Mouse (Mus musculus) intestine, embryonic 15.5 days (tissue): ENCODE results near the gene Mnt. TPM values are rescaled to one million over a fixed set of nuclear protein-coding genes. Genes with fewer than 3 reads are reported as not detected.

ENCODE experiments used
- ATAC-seq: fragments of 200-750 bp; cut with Nextera tagmentation; 2 replicates; pipeline ENCODE4 v1.8.0; 2017; ENCODE audit warnings: moderate TSS enrichment, moderate library complexity
- H3K27ac ChIP-seq: fragments of 300-500 bp; sonication (generic); 2 replicates; pipeline ENCODE4 v1.5.1; 2015; ENCODE audit warnings: mild to moderate bottlenecking, inconsistent platforms
- H3K27me3 ChIP-seq: fragments of 300-500 bp; sonication (generic); replicated peaks from 2 replicates; pipeline ENCODE4 v1.6.1; 2015; ENCODE audit warnings: inconsistent platforms
- H3K36me3 ChIP-seq: fragments of 300-500 bp; sonication (generic); 2 replicates; pipeline ENCODE4 v1.6.1; 2015; ENCODE audit warnings: inconsistent platforms
- H3K4me1 ChIP-seq: fragments of 300-500 bp; sonication (generic); replicated peaks from 2 replicates; pipeline ENCODE4 v1.6.1; 2015; ENCODE audit warnings: inconsistent platforms
- H3K4me2 ChIP-seq: fragments of 300-500 bp; sonication (generic); replicated peaks from 2 replicates; pipeline ENCODE4 v1.6.1; 2015; ENCODE audit warnings: mild to moderate bottlenecking, inconsistent platforms
- H3K4me3 ChIP-seq: fragments of 300-500 bp; sonication (generic); replicated peaks from 2 replicates; pipeline ENCODE4 v1.5.1; 2015; ENCODE audit warnings: inconsistent platforms
- H3K9ac ChIP-seq: fragments of 300-500 bp; sonication (generic); 2 replicates; pipeline ENCODE4 v1.6.1; 2015; ENCODE audit warnings: inconsistent platforms
- H3K9me3 ChIP-seq: fragments of 300-500 bp; sonication (generic); 2 replicates; pipeline ENCODE4 v1.6.1; 2016; ENCODE audit warnings: inconsistent platforms
- WGBS: fragments of 180-500 bp; shearing (Covaris S2); methylation state at CpG from one replicate; pipeline ENCODE4 v1.1.7; 2015; 5-methylcytosine and 5-hydroxymethylcytosine counted together
- polyA plus RNA-seq: library from polyadenylated mRNA; unstranded; fragments of >200 nt; fragmentation: Nextera tagmentation; extraction: Ambion mirVana; gene quantifications from 2 replicates; pipeline ENCODE4 v1.2.1, GENCODE M21; 2015

Gene Mnt
- polyA plus RNA-seq, 1 experiment from 2014 or later: 5.0 TPM

GRCm38 (mm10) chr11:74822746-74823440, 7.8 kb upstream of the Mnt start:
- H3K4me2 ChIP-seq: 0 out of 2 replicates have a peak overlapping the region, but pooled peaks have one; percentile 12
- no peak overlapping the region for H3K4me3 ChIP-seq
- ATAC-seq: peak; percentile 54
- H3K36me3 ChIP-seq: peaks cover 5% of the 10 kb centered on the region
- H3K9ac ChIP-seq: no peak overlapping the region
- 83% methylated on average over 7 of the region's 7 CpGs for WGBS
- H3K27ac ChIP-seq: peak overlapping the region; percentile 54
- H3K4me1 ChIP-seq: peaks cover 8% of the 10 kb centered on the region; the same call in 1 of the 2 replicates
- H3K9me3 ChIP-seq: no peaks in the 10 kb centered on the region
- H3K27me3 ChIP-seq: no peaks in the 10 kb centered on the region

GRCm38 (mm10) chr11:74826151-74826550, 4.6 kb upstream of the Mnt start:
- no peaks in the 10 kb centered on the region for H3K36me3 ChIP-seq
- H3K4me2 ChIP-seq: no peak overlapping the region
- no peak overlapping the region for H3K9ac ChIP-seq
- H3K9me3 ChIP-seq: no peaks in the 10 kb centered on the region
- no peak overlapping the region for H3K4me3 ChIP-seq
- 55% methylated on average over 7 of the region's 7 CpGs for WGBS
- H3K27me3 ChIP-seq: no peaks in the 10 kb centered on the region
- H3K4me1 ChIP-seq: peaks cover 17% of the 10 kb centered on the region
- H3K27ac ChIP-seq: peak overlapping the region; percentile 33
- peak; percentile 10; the same call in 1 of the 2 replicates for ATAC-seq

DNA sequence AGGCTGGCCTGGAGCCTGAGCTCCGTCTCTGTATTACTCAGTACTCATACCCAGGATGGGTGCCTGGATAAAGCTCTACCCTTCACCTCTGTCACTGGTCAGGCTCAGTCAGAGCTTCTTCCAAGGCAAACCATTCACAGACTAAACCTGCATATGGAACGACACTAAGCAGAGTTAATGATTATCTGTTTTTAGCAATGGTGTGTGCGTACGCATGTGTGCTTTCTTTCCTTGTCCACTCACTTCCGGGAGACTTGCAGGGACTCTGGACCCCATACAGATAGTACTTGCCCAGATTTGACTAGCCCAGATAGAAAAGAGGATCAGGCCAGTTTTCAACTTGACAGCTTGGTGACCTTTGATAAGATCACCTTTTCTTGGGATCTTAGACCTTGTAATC, 4.0 kb upstream of the Mnt start:
- H3K4me3 ChIP-seq: no peak overlapping the region
- peak; percentile 17 for ATAC-seq
- no peaks in the 10 kb centered on the region for H3K36me3 ChIP-seq
- WGBS: 57% methylated on average over 5 of the region's 5 CpGs
- H3K9me3 ChIP-seq: no peaks in the 10 kb centered on the region
- H3K27me3 ChIP-seq: no peaks in the 10 kb centered on the region
- H3K4me2 ChIP-seq: 0 out of 2 replicates have a peak overlapping the region, but pooled peaks have one; percentile 9
- H3K9ac ChIP-seq: no peak overlapping the region
- peaks cover 17% of the 10 kb centered on the region for H3K4me1 ChIP-seq
- peak overlapping the region; percentile 45 for H3K27ac ChIP-seq

DNA sequence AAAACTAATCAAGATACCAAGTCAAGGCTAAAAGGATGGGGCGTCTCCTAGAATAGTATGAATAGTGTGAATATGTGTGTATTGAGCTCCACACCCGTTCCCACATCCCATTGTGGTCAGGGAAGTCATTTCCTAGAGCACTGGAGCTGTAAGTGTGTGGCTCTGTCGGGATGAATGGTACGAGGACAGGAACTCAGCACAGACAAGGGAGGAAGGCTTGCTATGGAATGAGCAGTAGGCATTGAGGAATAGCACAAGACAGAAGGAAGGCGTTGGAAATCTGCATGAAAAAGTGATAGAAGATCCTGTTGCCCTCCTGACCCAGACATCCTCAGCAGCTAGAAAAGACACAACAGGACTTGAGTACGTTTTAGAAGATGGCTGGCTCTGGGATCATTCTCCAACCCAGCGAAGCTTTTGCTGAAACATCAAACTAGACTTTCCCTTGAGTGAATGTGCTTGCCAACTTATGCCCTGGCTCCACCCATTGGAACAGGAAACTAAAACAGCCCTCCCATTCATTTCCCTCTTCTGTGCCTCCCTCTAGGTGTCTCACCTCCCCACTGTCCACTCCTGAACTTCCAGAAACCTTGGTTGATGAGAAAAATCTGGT, 2.8 kb upstream of the Mnt start:
- Histone ChIP-seq H3K9me3 (no peaks in the 10 kb centered on the region), H3K27ac (no peak overlapping the region), H3K36me3 (no peaks in the 10 kb centered on the region), H3K4me1 (peaks cover 23% of the 10 kb centered on the region), H3K9ac (no peak overlapping the region), H3K27me3 (no peaks in the 10 kb centered on the region), H3K4me3 (no peak overlapping the region), H3K4me2 (no peak overlapping the region)
- ATAC-seq: no peak
- WGBS: 73% methylated on average over 7 of the region's 7 CpGs

- H3K4me2 ChIP-seq: no peak overlapping the region
- no peak overlapping the region for H3K27ac ChIP-seq
- H3K9ac ChIP-seq: no peak overlapping the region
- H3K9me3 ChIP-seq: no peaks in the 10 kb centered on the region
- ATAC-seq: no peak
- H3K4me1 ChIP-seq: peaks cover 29% of the 10 kb centered on the region
- H3K36me3 ChIP-seq: no peaks in the 10 kb centered on the region
- 39% methylated on average over 2 of the region's 2 CpGs for WGBS
- H3K27me3 ChIP-seq: no peaks in the 10 kb centered on the region
- H3K4me3 ChIP-seq: no peak overlapping the region
Measured at GRCm38 (mm10) chr11:74828404-74828931, 2.3 kb upstream of the Mnt start.

- no peaks in the 10 kb centered on the region for H3K36me3 ChIP-seq
- peaks cover 35% of the 10 kb centered on the region for H3K4me1 ChIP-seq
- no peaks in the 10 kb centered on the region for H3K27me3 ChIP-seq
- H3K4me2 ChIP-seq: peak overlapping the region; percentile 87
- H3K9ac ChIP-seq: 0 out of 2 replicates have a peak overlapping the region, but pooled peaks have one; percentile 31
- no peak for ATAC-seq
- no peaks in the 10 kb centered on the region for H3K9me3 ChIP-seq
- 17% methylated on average over 11 of the region's 11 CpGs for WGBS
- H3K4me3 ChIP-seq: peak overlapping the region; percentile 73
- H3K27ac ChIP-seq: no peak overlapping the region
Measured at GRCm38 (mm10) chr11:74828965-74829550, 1.7 kb upstream of the Mnt start.

GRCm38 (mm10) chr11:74829812-74830211, 908 bp upstream of the Mnt start:
- H3K9me3 ChIP-seq: no peaks in the 10 kb centered on the region
- peak overlapping the region; percentile 96 for H3K27ac ChIP-seq
- ATAC-seq: peak; percentile 47
- H3K4me3 ChIP-seq: peak overlapping the region; percentile 73
- peak overlapping the region; percentile 31 for H3K9ac ChIP-seq
- H3K36me3 ChIP-seq: no peaks in the 10 kb centered on the region
- peak overlapping the region; percentile 87 for H3K4me2 ChIP-seq
- WGBS: under 1% methylated on average over 20 of the region's 20 CpGs
- no peaks in the 10 kb centered on the region for H3K27me3 ChIP-seq
- peaks cover 43% of the 10 kb centered on the region for H3K4me1 ChIP-seq

DNA sequence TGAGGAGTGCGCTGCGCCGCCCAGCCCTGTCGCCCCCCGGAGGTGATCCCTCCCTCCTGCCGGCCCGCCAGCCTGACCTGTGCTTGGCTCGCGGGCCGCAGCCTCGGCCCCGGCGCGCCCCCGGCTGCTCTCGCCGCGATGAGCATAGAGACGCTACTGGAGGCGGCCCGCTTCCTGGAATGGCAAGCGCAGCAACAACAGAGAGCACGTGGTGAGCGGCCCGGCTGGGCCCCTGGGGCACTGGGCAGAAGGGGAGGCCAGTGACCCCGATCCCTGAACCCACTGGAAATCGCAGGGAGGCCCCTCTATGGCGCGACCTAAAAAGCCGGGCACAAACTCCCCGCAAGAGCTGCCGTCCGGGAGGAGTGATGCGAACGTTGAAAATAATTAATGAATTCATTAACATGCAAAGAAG, 478 bp downstream of the Mnt start:
- Histone ChIP-seq H3K36me3 (no peaks in the 10 kb centered on the region), H3K4me1 (peaks cover 43% of the 10 kb centered on the region), H3K27ac (peak overlapping the region; percentile 96), H3K9me3 (no peaks in the 10 kb centered on the region), H3K9ac (peak overlapping the region; percentile 73), H3K4me3 (peak overlapping the region; percentile 73), H3K4me2 (peak overlapping the region; percentile 87), H3K27me3 (no peaks in the 10 kb centered on the region)
- under 1% methylated on average over 35 of the region's 35 CpGs for WGBS
- no peak for ATAC-seq

- ATAC-seq: peak; percentile 82
- H3K36me3 ChIP-seq: no peaks in the 10 kb centered on the region
- H3K9me3 ChIP-seq: no peaks in the 10 kb centered on the region
- peak overlapping the region; percentile 73 for H3K9ac ChIP-seq
- WGBS: under 1% methylated on average over 61 of the region's 61 CpGs
- peak overlapping the region; percentile 96 for H3K27ac ChIP-seq
- H3K4me3 ChIP-seq: peak overlapping the region; percentile 73
- peak overlapping the region; percentile 87 for H3K4me2 ChIP-seq
- no peaks in the 10 kb centered on the region for H3K27me3 ChIP-seq
- H3K4me1 ChIP-seq: peaks cover 47% of the 10 kb centered on the region
Measured at GRCm38 (mm10) chr11:74831606-74832451, 1.1 kb downstream of the Mnt start.

- WGBS: 1% methylated on average over 26 of the region's 26 CpGs
- H3K4me3 ChIP-seq: peak overlapping the region; percentile 73
- H3K27me3 ChIP-seq: no peaks in the 10 kb centered on the region
- H3K27ac ChIP-seq: peak overlapping the region; percentile 96
- ATAC-seq: peak; percentile 1; the same call in 1 of the 2 replicates
- H3K36me3 ChIP-seq: no peaks in the 10 kb centered on the region
- no peaks in the 10 kb centered on the region for H3K9me3 ChIP-seq
- H3K4me2 ChIP-seq: peak overlapping the region; percentile 87
- H3K4me1 ChIP-seq: peaks cover 50% of the 10 kb centered on the region
- H3K9ac ChIP-seq: peak overlapping the region; percentile 73
Measured at GRCm38 (mm10) chr11:74832503-74833143, 1.9 kb downstream of the Mnt start.
